Mouse (Mus musculus) c-Kit-positive CD71-positive TER-119-negative erythroid progenitor cells, embryonic 14.5 days (primary cell): ENCODE measurements around the gene Gdi1.

Source experiments
- DNase-seq: peaks from one replicate; pipeline ENCODE4 v3.0.0-alpha.2; 2013; ENCODE audit warnings: low read depth

Gene Gdi1

DNA sequence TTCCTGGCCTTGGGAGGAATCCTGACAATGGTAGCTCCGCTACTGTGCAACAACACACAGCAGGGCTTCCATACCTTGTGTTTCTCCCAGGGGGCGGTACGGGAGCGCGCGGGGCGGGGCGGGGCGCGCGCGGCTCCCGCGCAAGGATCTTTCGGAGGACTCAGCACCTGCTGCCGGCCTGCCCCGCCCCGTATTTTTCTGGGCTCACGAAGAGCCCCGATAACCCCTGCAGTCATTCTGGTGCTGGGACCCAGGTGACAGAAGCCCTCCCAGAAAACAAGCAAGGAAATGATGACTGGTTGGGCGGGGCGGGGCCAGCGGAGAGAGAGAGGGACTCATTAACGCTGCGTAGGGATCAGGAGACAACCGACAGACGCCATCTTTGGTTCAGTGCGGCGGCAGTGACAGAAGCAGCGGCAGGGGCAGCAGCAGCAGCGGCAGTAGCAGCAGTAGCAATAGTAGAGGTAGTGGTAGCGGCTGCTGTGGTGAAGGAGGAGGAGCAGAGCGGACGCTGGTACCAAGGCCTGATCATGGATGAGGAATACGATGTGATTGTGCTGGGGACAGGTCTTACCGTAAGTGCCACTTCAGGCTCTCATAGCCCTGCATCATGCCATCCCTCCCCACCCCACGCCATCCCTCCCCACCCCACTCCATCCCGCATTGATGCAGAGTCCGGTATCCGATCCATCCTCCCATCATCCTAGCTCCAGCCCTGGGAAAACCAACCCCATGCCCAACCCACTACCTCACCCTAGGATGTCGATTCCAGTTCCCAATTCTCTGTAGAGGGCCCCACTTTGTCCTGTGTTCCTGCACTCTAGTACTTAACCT lies at the start of gene Gdi1:
Gene Gdi1, plus strand, starts transcription at position 132 of the 834 bp plus-strand sequence.
- no peak for DNase-seq

DNA sequence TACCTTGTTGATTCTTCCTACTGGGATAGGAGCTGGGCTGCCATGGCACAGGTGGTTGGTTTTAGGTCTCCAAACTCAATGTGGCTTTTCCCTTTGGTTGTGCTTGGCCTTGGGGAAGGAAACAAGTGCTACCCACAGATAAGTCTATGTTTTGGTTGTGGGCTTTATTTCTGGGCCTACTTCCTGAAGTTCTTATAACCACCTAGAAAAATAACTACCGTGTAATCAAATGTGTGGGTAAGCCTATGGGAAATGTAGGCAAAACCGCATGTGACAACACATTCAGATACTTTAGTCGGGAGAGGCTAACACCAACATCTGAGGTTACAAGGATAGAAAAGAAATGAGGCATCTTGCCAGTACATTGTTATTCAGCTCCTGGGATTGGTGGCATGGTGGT lies 47.1 kb upstream of the Gdi1 start:
- no peak for DNase-seq

DNA sequence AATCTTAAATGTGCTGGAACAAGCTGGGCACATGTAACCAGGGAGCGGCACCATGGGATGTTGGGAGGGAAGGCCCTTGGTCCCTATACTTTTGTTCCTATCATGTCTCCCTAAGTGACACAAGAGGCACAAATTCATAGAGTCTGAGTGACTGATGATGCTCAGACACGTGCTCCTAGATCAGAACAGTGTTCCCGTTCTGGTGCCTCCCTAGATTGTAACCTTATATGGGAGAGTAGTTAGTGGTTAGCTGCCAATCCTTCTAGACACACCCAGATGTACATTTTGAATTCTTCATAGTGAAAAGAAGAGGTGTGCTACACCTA lies 35.1 kb upstream of the Gdi1 start:
- no peak for DNase-seq

DNA sequence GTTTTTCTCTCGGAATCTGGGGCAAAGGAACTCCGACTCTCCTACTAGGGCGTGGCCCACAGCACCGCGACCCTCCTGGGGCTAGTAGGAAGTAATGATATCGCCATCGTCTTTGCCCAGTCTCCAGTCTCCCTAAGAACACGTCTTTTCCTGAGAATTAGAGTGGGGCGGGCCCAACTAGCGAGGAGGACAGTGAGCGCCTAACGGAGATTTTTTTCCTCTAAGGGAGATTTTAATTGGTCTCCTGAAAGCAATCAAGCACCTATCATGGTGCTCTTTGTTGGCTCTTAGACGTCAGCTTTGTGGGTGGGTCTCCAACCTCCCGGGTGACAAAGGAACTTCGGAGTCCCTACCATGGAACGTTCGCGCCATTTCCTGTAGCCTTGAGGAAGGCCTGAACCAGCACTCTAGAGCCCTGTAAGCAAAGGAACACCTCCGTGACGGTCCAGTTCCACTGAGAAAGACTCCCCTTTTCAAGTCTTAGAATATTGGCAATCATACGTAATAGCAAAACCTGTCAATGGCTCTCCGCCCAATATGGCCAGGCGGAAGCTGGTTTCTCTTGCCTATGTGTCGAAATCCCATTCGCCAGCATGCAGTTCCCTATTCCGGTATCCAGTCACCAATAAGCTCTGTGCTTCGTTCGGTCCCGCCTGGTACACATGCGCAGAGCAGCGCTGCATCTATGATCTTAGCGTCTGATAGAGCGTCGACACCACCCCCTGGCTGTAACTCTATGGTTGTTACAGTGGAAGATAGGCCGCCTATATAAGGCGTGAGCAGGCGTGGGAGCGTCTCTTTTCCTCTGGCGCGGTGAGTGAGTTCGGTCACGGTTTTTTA lies 34.5 kb upstream of the Gdi1 start, which contains the start of gene Rpl10:
Gene Rpl10, plus strand, starts transcription at position 751 of the 840 bp plus-strand sequence.
- peak; percentile 84 for DNase-seq

DNA sequence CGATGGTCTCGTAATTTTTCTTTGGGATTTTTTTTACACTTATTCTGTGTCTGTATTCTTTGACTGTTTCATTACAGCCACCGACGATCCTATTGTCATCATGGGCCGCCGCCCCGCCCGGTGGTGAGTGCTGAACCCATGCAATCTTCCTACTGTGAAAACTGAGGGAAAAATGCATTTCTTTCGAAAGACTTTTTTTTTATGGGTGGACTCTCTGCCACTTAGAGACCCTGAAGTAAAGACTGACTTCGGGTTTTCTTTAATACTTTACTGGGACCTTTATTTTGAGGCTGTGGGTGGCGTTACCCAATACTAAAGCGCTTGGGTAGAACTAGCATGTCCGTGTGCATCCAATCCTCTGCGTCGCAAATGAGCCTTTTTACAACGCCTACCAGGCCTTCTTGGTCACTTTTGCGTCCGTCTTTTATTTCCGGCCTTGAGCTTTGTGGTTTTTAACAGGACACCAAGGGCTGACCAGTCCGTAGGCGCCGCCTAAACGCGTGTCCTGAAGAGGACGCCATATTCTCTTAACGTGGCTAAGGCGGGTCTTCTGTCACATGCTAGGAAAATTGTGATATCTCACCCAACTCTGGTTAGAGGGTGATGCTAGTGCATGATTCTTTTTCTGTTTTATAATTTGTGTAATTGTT lies 33.8 kb upstream of the Gdi1 start:
- no peak for DNase-seq

DNA sequence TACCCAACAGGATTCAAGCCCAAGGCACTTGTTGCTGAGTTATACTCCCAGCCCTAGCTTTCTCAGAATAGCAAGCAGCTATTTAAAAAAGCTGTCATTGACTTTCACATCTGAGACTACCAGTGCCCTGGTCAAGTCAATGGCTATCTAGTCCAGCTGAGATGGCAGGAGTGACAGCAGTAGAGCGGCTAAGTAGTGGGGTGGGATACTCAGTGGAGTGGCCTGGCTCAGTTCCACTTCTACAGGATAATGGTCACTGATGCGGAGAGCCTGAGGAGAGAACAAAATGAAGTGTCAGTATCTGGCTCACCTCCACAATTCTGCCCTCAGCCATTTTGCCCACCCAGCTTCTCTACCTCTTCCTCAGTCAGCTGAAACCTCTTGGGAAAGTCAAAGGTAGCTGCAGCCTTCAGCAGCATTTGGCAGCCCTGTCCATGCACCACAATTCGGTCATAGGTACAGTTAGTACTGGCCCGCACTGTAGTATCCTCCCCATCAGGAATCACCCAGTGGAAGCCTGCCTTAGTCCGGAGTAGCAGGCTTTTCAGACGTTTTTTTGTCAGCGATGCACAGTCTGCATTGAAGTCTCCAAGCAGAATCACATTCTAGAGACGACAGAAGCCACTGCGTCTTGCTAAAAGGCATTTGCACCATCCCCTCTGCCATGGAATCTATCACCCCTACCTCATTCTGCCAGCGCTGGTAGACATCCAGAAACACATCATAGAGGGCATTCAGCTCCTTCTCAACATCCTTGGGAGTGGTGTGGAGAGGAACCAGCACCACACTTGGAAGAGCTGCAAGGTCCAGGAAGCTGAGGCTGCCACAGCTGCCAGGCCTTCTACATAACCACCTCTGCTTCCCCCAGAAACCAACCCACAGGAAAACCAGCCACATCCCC lies 31.1 kb upstream of the Gdi1 start:
- DNase-seq: no peak

DNA sequence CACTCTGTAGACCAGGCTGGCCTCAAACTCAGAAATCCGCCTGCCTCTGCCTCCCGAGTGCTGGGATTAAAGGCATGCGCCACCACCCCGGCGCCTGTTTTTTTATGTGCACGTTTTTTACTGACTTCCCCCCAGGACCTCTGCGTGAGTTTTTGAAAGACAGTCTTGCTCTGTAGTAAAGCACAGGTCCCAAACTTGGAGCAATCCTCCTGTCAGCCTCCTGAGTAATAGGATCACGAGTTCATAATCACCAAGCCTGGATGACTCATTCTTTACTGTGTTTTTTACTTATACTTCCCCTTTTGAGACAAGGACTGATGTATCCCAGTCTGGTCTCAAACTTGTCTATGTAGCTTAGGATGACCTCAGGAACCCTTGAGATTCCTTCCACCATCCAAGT lies 26.9 kb upstream of the Gdi1 start:
- DNase-seq: no peak

DNA sequence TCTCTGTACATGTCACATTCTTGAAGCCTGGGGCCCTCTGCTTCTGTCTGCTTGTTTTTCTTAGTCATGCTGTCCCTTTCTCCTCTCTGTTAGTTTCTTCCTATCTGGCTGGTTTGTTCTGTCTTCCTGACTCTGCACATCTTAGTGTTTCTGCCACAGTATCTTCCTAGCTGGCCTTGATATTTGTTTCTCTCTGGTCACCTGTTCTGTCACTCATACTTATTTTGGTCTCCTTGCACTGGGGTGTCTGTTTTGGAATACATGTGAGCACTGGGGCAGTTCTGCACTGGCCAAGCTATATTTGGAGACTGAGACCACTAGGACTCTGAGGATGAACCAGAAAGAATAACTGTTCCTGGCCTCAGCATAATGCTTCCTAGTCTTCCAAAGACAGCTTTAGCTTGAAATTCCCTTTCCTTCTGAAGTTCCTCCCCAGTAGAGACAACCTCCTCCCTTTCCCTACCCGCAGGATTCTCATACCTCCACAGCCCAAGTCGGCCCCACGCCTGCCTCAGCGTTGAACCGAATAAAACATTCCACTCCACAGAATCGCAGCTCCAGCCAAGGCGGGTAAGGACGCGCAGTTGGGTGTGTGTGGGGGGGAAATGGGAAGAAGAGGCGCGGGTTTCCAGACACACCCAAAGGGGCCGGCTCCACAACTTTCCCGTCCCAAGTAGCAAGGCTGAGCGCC lies 23.6 kb upstream of the Gdi1 start:
- DNase-seq: no peak

DNA sequence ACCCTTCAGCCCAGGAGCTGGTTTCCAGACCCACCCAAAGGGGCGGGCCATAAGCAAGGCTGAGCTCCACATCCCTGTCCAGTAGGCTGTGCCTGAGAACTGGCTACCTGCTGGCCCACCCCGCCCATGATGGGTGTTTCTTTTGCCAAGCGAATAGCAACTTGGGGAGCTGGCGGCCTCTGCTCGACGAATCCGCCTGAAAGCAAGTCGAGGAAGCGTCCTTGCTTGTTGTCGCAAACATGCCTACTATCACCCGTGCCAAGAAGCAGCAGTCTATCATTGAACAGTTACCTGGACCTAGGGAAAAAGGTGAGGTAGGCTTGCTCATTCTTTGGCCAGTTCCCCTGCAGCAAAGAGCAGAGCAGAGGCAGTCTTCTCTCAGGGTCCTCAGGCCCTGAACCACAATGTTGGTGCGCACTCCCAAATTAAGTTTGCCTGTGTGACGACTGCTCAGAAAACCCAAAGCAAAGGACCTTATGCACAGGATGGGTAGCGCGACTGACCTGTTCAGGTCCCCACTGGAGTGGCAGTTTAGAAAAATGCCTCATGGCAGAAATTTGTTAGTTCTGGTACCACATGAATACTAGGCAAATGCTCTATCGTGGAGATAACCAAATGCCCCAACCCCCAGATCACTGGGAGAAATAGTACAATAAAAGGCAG lies 22.9 kb upstream of the Gdi1 start, which contains the start of the genes Taz and Dnase1l1:
Gene Taz, plus strand, starts transcription at position 181 of the 663 bp plus-strand sequence.
Gene Dnase1l1, minus strand, starts transcription at position 606 of the 663 bp plus-strand sequence.
- DNase-seq: peak; percentile 67

DNA sequence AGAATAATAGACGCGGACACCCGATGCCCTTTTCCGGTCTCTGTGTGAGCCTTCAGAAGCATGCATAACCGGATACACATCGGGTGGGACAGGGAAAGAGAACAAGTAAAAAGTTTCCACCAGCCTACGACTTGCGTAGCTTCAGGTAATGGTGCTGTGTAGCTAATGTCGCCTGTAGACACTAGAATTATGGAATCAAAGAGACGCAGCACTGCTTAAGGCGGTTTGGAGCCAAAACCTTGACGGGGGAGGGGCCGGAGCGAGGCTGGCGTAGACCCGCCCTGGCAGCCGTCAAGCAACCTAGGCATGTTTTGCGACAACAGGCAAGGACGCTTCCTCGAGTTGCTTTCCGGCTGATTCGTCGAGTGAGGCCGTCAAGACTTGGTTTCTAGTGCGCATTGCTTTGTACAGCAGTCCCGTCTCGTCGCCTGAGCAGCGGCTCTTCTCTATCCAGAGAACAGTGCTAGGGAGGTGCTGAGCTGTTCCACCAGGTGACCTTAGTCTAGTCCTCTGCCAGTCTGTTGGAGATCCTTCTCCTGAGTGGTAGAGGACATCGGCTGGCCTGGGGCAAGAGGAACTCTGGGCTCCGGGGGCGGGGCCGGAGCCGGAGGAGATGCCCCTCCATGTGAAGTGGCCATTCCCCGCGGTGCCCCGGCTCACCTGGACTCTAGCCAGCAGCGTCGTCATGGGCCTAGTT lies 22.3 kb upstream of the Gdi1 start:
- peak; percentile 79 for DNase-seq

DNA sequence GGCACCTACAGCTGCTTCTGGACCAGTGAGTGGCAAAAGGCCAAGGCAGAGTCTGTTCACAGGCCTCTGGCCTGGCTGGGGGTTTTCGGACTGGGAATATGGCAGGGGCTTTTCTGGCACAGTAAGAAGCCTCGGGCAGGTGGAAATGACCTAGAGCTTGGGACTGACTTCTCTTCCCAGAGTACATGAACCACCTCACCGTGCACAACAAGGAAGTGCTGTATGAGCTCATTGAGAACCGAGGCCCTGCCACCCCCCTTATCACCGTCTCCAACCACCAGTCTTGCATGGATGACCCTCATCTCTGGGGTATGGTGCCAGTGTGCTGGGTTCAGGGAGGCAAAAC lies 21.7 kb upstream of the Gdi1 start:
- DNase-seq: no peak

DNA sequence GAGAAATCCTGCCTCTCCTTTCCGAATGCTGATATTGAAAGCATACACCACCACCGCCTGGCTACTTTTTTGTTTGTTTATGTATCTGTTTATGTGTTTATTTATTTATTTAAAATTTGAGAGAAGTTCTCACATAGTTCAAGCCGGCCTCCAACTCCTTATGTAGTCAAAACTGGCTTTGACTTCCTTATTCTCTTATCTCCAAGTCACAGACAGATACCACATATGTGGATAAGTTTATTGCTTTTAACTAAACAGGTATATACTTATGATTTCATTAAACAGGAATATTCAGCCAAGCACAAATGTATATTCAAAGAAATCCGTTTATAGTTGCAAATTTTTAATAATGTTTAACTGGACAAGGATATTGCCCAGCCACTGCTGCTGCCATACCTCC lies 11.4 kb upstream of the Gdi1 start:
- DNase-seq: no peak

DNA sequence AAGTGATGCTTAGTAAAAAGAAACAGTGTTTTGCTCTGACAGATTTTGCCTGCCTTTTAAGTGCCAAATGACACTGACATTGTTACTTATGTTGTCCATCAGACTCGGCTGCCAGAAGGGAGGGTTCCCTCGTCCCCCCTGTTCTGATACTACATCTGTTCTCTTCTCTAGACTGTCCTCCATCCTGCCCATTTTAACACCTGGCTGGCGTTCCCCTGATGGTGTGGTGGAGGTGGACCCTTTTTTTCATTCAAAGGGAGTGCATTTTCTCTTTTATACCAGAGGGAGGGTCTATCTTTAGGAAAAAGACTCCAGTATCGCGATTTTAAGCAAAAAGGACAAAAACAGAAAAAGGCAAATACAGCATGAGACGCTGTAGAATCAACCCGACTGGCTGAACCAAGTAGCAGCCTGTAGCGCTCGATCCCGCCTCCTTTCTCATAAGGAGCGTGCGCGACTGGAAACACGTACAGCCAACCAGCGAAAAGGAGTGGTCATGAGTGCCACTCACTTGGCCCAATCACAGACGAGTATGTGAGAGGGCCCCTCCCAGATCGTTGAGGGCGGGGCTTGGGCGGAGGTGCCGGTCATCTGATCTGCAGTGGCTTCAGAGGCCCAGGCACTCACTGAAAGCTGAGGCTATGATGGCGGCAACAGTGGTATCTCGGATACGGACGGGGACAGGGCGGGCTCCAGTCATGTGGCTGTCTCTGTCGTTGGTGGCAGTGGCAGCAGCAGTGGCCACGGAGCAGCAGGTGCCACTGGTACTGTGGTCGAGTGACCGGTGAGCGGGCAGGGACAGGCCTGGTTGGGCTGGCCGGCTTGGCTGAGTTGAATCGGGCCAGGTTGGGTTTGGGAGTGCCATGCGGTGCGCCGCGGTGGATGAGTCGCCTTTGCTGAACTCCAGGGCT lies 8.0 kb upstream of the Gdi1 start, which contains the start of gene Atp6ap1:
Gene Atp6ap1, plus strand, starts transcription at position 560 of the 911 bp plus-strand sequence.
- DNase-seq: peak; percentile 82

DNA sequence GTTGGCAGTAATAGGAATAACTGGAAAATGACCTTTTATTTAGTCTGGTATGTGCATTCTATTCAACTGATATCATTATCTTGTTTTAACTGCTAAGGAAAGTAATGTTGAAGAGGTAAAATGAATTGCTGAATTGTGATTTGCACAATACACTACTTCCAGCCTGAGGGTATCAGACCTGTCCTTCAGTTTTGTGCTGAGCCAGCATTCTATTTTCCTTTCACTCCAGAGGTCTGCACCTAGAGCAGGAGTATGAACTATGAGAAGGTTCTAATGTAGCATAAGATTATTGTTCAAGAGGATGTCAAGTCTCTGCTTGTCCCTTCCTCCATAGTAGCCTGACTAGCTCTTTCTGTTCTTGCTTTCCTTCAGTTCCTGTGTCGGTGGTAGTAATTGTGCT lies 6.5 kb upstream of the Gdi1 start:
- no peak for DNase-seq

DNA sequence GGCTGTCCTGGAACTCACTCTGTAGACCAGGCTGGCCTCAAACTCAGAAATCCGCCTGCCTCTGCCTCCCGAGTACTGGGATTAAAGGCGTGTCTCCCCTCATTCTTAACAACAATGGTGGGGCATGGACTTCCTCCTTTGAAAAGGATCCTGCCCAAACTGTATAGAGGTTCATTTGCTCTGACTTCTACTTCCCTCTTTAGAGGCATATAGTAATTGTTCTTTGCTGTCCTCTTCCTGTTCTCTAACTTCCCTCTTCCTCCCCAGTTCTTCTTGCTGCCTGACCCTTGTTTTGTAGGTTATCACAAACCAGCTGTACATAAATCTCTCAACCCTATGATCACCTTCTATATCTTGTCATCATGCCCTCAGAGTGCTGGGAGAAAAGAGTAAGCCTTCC lies 5.1 kb upstream of the Gdi1 start:
- no peak for DNase-seq

DNA sequence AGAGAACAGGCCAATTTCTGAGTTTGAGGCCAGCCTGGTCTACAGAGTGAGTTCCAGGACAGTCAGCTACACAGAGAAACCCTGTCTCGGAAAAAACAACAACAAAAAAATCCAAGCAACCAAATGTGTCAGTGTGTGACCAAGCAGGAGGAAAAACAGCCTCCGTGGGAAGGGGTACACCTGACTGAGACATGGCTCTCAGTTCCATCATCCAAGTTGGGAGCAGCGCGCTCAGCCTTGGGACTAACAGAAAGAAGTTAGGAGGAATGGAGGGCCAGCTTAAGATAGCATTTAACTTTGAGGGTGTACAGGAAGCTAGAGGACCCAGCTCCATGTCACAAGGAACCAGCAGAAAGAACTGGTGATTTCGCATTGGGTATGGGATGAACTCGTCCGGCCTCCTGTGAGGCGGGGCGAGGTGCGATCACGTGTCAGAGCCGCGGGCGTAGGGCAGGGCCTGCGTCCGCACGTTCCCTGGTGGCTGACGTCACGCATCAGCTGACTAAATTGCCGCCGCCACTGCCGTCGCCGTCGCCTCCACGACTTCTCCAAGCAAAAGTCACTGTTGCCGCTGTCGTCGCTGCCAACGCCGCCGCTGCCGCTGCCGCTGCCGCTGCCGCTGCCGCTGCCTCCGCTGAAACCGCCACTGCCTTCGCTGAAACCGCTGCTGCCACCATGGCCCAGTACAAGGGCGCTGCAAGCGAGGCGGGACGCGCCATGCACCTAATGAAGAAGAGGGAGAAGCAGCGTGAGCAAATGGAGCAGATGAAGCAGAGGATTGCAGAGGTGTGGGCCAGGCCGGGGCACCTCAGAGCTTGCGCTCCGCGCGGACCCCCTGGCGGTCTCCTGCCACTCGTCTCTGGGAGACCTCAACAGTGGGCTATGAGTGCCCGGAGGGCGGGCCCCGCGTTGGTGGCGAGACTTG lies 8.0 kb downstream of the Gdi1 start, which contains the start of gene Fam50a:
Gene Fam50a, plus strand, starts transcription at position 494 of the 925 bp plus-strand sequence.
- DNase-seq: peak; percentile 75

DNA sequence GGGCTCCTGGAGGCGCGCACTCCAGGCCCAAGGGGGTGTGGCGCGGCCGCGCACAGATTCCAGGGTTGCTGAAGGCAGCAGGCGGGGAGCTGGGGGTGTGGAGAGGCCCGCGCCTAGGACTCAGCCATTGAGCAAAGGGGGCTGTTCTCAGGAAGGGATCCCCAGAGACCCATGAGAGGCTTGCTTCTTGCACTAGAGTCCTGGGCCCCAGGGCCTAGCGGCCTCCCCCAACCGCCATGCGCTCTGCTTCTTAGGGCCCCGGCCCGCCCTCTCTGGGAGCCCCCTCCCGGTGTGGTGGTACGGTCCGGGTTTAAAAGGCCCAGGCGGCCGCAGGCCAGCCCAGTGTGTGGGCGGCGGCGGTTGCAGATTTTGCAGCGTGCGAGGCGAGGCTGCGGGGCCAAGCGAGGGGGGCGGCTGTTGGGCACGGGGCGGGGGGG lies 23.9 kb downstream of the Gdi1 start, which contains the start of gene Plxna3:
Gene Plxna3, plus strand, starts transcription at position 342 of the 437 bp plus-strand sequence.
- DNase-seq: peak; percentile 44
